Mouse (Mus musculus) C2C12 (cell line): ENCODE measurements around the gene Ino80b. TPM values are rescaled to one million over a fixed set of nuclear protein-coding genes. Genes with fewer than 3 reads are reported as not detected.
A peak's percentile ranks its signal among the peaks of the same experiment; 100 is the strongest.

ENCODE experiments used
- H3K27me3 ChIP-seq: one replicate; pipeline ENCODE4 v1.6.1; 2011; ENCODE audit not compliant: control insufficient read depth, insufficient read depth, insufficient read length
- H3K36me3 ChIP-seq: one replicate; pipeline ENCODE4 v1.6.1; 2011; ENCODE audit not compliant: control insufficient read depth, insufficient read depth
- H3K4me3 ChIP-seq: one replicate; pipeline ENCODE4 v1.5.1; 2011; ENCODE audit warnings: mild to moderate bottlenecking, control low read depth; ENCODE audit not compliant: poor library complexity, insufficient read depth, severe bottlenecking
- H3K79me2 ChIP-seq: one replicate; pipeline ENCODE4 v1.6.1; 2011; ENCODE audit not compliant: control insufficient read depth, insufficient read depth
- H3K79me3 ChIP-seq: one replicate; pipeline ENCODE4 v1.6.1; 2011; ENCODE audit warnings: low read depth, control low read depth
- H3ac ChIP-seq: one replicate; pipeline ENCODE3; 2011; ENCODE audit warnings: low read depth; ENCODE audit not compliant: control insufficient read depth, insufficient read length
- CEBPB ChIP-seq: IDR thresholded peaks from one replicate; pipeline ENCODE4 v1.6.1; 2011; ENCODE audit warnings: low read depth, mild to moderate bottlenecking, control low read depth, moderate library complexity
- CTCF ChIP-seq: IDR thresholded peaks from one replicate; pipeline ENCODE4 v1.5.1; 2011; ENCODE audit not compliant: control insufficient read depth, insufficient read depth, insufficient read length
- FOSL1 ChIP-seq: IDR thresholded peaks from one replicate; pipeline ENCODE4 v1.8.0; 2011; ENCODE audit warnings: mild to moderate bottlenecking, low read length; ENCODE audit not compliant: poor library complexity, insufficient read depth, severe bottlenecking
- MAX ChIP-seq: IDR thresholded peaks from one replicate; pipeline ENCODE4 v1.6.1; 2011; ENCODE audit warnings: mild to moderate bottlenecking, control low read depth
- MYOD1 ChIP-seq: IDR thresholded peaks from one replicate; pipeline ENCODE4 v1.6.1; 2011; ENCODE audit warnings: low read depth; ENCODE audit not compliant: control insufficient read depth, insufficient read length
- MYOG ChIP-seq: IDR thresholded peaks from one replicate; pipeline ENCODE4 v1.6.1; 2011; ENCODE audit not compliant: control insufficient read depth, insufficient read length; ENCODE audit errors: extremely low read depth
- USF1 ChIP-seq: IDR thresholded peaks from one replicate; pipeline ENCODE4 v1.6.1; 2011; ENCODE audit warnings: low read depth, mild to moderate bottlenecking, control low read depth, moderate library complexity
- long read RNA-seq, 2 experiments: library from polyadenylated mRNA; unstranded; transcript quantifications; one replicate each; pipeline ENCODE4 v2.0.0; 2019 to 2020
- polyA plus RNA-seq: library from polyadenylated mRNA; unstranded; fragments of >200 nt; fragmentation: generic; extraction: Trizol; gene quantifications from one replicate; pipeline ENCODE4 v1.2.1, GENCODE M21; 2012; ENCODE audit warnings: missing spikeins

Ino80b gene
- polyA plus RNA-seq, result 33.6 TPM
- long read RNA-seq, experiment 1, transcript Ino80b-202 (5 exons, 1,503 nt), result major isoform, 12 of 14 reads
- long read RNA-seq, experiment 1, partial matches to known transcripts, result 2 of 14 reads
- long read RNA-seq, experiment 1, other reads (novel, unspliced or antisense), result 0 of 14 reads
- long read RNA-seq, experiment 2, partial matches to known transcripts, result 1 of 5 reads
- long read RNA-seq, experiment 2, other reads (novel, unspliced or antisense), result 1 of 5 reads

- H3K79me3 ChIP-seq, result peaks cover 6% of the 10 kb centered on the region
- no peak for TF ChIP-seq CTCF
- no peak for TF ChIP-seq CEBPB
- TF ChIP-seq FOSL1, result no peak
- no peak for TF ChIP-seq USF1
- TF ChIP-seq MAX, result no peak
- TF ChIP-seq MYOG, result no peak
- TF ChIP-seq MYOD1, result no peak
- no peaks in the 10 kb centered on the region for H3K36me3 ChIP-seq
- H3ac ChIP-seq, result peak within 1 kb of the TSS; percentile 87
- no peaks in the 10 kb centered on the region for H3K27me3 ChIP-seq
- H3K79me2 ChIP-seq, result peaks cover 33% of the 10 kb centered on the region
- H3K4me3 ChIP-seq, result peak within 1 kb of the TSS; percentile 75
Observed at GRCm38 (mm10) chr6:83125331-83125730, at the start of gene Ino80b. Ino80b (minus strand) TSS chr6:83125431.

GRCm38 (mm10) chr6:83172240-83172920 lies 47.1 kb upstream of the Ino80b start:
- peaks cover 76% of the 10 kb centered on the region for H3K79me2 ChIP-seq
- no peak overlapping the region for H3ac ChIP-seq
- TF ChIP-seq CTCF (no peak), MAX (no peak), MYOD1 (no peak), USF1 (no peak), MYOG (no peak)
- H3K79me3 ChIP-seq, result peaks cover 40% of the 10 kb centered on the region
- no peaks in the 10 kb centered on the region for H3K27me3 ChIP-seq
- no peaks in the 10 kb centered on the region for H3K36me3 ChIP-seq
- H3K4me3 ChIP-seq, result no peak overlapping the region

GRCm38 (mm10) chr6:83171063-83171462 lies 45.8 kb upstream of the Ino80b start:
- Histone ChIP-seq H3K36me3 (no peaks in the 10 kb centered on the region), H3K4me3 (no peak overlapping the region), H3K79me2 (peaks cover 77% of the 10 kb centered on the region), H3K79me3 (peaks cover 51% of the 10 kb centered on the region), H3K27me3 (no peaks in the 10 kb centered on the region), H3ac (no peak overlapping the region)
- TF ChIP-seq MYOG, result no peak
- TF ChIP-seq MAX, result no peak
- TF ChIP-seq CTCF, result no peak
- no peak for TF ChIP-seq MYOD1
- TF ChIP-seq FOSL1, result no peak
- no peak for TF ChIP-seq CEBPB
- TF ChIP-seq USF1, result no peak

GRCm38 (mm10) chr6:83169872-83170271 lies 44.6 kb upstream of the Ino80b start:
- no peak for TF ChIP-seq MAX
- TF ChIP-seq MYOD1, result no peak
- no peak for TF ChIP-seq MYOG
- TF ChIP-seq FOSL1, result no peak
- TF ChIP-seq CTCF, result no peak
- TF ChIP-seq USF1, result no peak
- TF ChIP-seq CEBPB, result no peak

DNA sequence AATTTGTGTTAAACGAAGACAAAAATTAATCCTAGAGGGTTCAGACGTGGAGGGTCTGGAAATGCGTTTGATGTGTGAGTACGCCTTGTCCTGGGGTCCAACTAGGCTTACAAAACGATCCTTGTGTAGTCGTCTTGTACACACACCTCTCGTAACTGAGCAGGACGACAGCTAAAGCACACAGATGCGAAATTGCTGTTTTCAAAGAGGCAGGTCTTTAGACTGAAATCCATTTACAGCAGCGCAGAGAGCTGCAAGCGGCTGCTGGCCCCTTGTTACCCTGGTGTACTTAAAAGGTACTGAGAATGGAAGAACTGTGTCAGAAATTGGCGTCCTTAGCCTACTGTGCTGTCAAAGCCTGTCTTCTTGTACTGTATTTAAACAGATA lies 41.0 kb upstream of the Ino80b start:
- peaks cover 35% of the 10 kb centered on the region for H3K79me3 ChIP-seq
- H3K4me3 ChIP-seq, result peak overlapping the region; percentile 90
- TF ChIP-seq USF1 (no peak), CEBPB (no peak), MYOG (no peak), CTCF (no peak), MYOD1 (no peak), MAX (no peak), FOSL1 (no peak)
- no peaks in the 10 kb centered on the region for H3K36me3 ChIP-seq
- peaks cover 47% of the 10 kb centered on the region for H3K79me2 ChIP-seq
- peaks cover 5% of the 10 kb centered on the region for H3K27me3 ChIP-seq
- H3ac ChIP-seq, result peak overlapping the region; percentile 91

More at GRCm38 (mm10) chr6:83169872-83170271, 44.6 kb upstream of the Ino80b start:
- Histone ChIP-seq H3K79me3 (peaks cover 50% of the 10 kb centered on the region), H3K4me3 (no peak overlapping the region), H3ac (no peak overlapping the region), H3K36me3 (no peaks in the 10 kb centered on the region), H3K79me2 (peaks cover 73% of the 10 kb centered on the region), H3K27me3 (no peaks in the 10 kb centered on the region)
